Mouse (Mus musculus) megakaryocyte progenitor cell, adult 5-6 weeks (primary cell): ENCODE measurements around the gene Ece1. TPM values are rescaled to one million over a fixed set of nuclear protein-coding genes. Genes with fewer than 3 reads are reported as not detected.
A peak's percentile ranks its signal among the peaks of the same experiment; 100 is the strongest.

Experiments used
- ATAC-seq: replicated peaks from 2 replicates; pipeline ENCODE4 v1.8.0; 2016; ENCODE audit warnings: mild to moderate bottlenecking, moderate TSS enrichment, inconsistent platforms; ENCODE audit not compliant: poor library complexity
- total RNA-seq, 2 experiments: library from RNA; stranded (forward) in 1 of 2; stranded (reverse) in 1 of 2; fragments of 157-497, 149-512 nt in 1 of 2; fragments of 200-1000 nt in 1 of 2; gene quantifications; 2 replicates each; pipeline versions ENCODE4 v1.2.3 to v1.2.4; 2015 to 2017

Ece1 gene
- 6.2 and 7.3 TPM in 2 replicates for total RNA-seq (2015)
- total RNA-seq (2017): 2.9 and 3.2 TPM in 2 replicates

DNA sequence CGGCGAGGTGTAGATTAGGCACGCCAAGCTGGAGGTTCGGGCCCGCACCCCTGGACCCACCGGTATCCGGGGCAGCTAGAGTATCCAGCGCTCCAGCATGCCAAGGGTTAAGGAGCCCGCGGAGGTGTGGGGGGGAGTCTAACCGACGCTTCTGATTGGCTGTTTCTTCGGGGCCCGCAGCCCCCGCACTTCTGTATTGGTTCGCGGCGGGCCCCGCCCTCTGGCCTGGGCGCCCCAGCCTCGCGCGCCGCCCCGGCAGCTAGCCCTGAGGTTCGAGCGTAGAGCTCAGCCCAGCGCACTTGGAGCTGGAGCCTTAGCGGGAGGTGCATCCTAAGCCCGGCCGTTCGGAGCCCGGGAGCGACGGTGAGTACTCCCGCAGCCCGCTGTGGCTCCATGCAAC is at the start of gene Ece1:
TSS of gene Ece1 (plus strand) at position 219 of the 400 bp plus-strand sequence.
- peak; percentile 84 for ATAC-seq

DNA sequence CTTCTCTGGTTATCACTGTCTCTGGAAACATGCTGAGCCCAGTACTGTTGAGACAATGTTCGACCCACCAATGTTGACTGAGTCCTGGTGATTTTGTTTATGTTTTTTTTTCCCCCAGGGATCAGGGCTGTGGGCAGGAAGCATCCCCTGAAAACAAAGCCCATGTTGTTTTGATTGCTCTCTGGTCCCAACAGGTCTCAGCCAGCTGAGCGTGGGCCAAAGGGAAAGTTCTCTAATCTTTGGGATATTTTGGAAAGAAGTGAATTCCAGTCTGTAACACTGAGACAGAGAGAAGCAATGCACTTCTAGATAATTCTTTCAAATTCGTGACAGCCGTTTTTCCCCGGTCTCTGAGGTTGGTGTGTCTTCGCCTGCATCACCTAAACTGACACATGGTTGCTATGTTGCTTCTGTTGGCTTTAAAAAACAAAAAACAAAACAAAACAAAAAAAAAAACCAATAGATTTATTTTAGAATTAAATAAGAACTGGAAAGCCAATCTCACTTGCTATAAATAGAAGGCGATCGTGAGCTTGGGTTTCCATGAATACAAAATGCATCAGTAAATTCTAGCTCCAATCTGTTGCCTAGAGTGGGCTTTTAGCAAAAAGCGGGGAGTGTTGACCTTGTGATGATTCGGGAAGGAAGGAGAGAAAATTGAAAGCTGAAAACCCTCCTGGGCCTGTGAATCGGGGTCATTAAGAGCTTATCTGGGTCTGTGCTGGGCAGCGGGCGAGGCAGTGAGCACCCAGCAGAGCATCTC is 48.9 kb upstream of the Ece1 start:
- no peak for ATAC-seq

DNA sequence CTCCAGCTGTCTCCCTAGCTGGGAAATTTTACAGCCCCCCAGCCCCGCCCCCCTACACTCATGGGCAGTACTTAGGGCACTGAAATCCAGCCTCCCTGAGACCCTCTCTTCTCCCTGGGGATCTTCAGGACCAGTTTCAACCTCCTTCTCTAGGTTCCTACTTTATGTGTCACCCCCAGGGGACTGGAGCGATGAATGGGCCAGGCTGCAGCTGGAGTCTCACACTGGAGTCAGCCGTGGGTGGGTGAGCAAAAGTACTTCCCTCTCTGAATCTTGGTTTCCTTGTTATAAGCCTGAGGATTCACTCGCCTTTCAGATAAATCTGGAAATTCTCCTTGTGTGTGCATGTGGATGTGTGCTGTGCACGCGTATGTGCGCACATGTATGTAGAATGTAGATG is 47.9 kb upstream of the Ece1 start:
- no peak for ATAC-seq

DNA sequence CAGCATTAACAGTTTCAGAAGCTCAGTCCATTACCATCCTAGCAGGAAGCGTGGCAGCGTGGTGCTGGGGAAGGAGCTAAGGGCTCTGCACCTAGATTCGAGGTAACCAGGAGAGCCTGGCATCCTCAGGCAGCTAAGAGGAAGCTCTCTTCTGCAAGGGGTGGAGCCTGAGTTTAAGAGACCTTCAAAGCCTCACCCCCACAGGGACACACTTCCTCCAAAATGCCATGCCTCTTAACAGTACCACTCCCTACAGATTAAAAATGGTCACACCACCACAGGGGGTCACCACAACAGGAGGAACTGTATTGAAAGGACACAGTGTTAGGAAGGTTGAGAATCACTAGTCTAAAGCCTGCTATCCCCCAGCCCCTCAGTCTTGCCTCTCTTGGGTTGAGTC is 46.6 kb upstream of the Ece1 start:
- peak; percentile 50; the same call in 1 of the 2 replicates for ATAC-seq

DNA sequence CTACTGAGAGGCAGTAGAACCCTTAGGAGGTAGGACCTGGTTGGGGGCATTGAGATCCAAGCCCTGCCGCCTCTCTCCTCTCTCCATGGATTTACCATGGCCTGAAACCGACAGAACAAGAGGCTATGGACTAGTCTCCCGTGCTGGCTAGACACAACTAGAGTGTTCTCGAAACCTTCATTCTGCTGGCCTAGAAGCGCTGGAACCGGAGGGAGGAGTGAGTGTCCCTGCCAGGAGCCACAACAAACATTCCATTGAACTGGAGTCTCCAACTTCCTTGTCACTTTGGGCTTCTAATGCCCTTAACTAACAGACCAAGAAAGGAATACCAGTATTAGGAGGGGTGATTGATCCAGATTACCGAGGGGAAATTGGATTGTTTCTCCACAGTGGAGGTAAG is 45.8 kb upstream of the Ece1 start:
- no peak for ATAC-seq

DNA sequence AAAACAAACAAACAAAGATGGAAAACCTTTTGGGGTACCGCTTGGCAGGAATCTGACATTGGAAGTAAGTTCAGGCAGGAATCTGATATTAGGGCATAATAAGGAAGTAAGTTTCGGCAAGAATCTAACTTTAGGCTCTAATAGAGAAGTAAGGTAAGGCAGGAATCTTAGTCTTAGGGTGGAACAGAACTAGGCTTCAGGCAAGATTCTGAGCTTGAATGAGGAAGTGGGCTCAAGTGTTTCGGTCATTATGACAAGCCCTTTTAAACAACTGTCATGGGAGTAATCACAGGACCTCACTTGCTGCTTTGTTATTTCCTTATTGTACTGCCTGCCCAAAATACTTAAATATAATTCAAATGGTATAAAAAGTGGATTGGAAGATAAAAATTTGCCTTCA is 43.7 kb upstream of the Ece1 start:
- no peak for ATAC-seq

DNA sequence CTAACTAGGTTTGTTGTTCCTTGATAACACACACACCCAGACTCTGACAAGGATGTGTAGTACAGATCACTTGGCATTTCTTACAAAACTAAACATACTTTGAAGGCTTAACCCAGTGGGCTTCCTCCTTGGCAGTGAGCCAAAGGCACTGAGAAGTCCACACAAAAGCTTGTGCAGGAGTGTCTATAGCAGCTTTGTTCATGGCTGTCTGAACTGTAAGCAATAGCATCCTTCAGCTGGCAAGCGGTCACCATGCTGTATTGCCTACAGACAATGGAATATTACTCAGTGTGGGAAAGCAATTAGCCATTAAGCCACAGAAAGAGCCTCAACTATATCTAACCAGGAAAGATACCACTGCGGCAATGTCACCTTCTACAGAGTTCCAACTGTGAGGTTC is 42.5 kb upstream of the Ece1 start:
- no peak for ATAC-seq

DNA sequence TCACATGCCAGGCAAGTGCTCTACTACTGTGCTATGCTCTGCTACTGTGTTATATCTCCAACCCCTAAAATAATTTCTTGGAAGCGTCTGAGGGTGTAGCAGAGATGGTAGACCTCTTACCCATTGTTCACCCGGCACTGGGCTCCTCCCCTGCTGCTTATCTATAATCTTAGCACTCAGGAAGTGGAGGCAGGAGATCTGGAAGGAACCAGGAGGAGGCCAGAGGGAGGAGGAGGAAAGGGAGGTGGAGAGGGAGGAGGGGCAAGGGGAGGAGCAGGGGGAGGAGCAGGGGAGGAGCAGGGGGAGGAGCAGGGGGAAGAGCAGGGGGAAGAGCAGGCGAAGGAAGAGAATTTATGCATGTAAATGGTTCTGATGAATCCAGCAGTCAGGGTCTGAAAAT is 41.3 kb upstream of the Ece1 start:
- no peak for ATAC-seq

DNA sequence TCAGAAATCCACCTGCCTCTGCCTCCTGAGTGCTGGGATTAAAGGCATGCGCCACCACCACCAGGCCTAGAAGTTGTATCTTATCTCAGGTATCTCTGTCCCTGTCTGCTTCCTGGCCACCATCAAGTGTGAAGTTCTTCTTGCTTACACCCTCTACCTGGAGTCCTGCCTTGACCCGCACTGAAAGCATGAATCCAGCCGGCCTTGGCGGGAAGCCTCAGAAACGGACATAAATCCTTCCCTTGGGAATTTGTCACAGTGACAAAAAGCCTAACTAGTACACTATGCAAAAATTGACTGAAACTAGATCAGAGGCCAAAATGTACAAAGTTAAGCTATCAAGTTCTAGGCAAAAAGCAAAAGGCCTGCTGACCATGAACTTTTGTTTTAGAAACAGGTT is 39.5 kb upstream of the Ece1 start:
- ATAC-seq: no peak

DNA sequence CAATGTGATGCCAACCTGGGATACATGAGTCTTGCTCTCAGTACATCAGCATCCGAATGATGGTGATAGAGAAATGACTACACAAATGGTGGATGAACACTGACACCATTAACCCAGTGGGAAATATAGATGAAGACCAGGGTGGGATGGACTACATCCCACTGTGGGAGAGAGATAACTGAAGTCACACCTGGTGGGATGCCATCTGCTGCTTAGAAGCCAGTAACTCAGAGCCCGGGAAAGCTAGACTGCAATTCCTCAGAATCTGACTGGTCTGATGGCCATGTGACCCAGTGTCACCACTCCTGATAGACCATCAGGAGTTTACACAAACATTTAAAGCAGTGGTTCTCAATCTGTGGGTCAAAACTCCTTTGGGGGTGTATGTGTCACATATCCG is 38.5 kb upstream of the Ece1 start:
- no peak for ATAC-seq

DNA sequence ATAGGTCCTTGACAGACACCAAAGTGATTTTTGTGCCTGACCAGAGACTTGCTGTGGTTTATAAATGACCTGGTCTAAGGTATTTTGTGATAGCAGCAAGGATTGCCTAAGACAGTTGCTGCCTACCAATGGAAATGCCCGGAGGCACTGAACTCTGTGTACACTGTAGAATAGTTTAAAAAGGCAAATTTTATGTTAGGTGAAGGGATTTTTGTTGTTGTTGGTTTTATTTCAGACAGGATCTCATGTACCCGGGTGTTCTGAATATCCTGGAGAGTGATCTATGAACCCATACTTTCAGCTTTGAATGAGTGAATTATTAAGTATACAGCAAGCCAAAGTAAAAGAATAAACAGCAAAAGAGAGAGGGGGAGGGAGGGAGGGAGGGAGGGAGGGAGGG is 37.2 kb upstream of the Ece1 start:
- no peak for ATAC-seq

DNA sequence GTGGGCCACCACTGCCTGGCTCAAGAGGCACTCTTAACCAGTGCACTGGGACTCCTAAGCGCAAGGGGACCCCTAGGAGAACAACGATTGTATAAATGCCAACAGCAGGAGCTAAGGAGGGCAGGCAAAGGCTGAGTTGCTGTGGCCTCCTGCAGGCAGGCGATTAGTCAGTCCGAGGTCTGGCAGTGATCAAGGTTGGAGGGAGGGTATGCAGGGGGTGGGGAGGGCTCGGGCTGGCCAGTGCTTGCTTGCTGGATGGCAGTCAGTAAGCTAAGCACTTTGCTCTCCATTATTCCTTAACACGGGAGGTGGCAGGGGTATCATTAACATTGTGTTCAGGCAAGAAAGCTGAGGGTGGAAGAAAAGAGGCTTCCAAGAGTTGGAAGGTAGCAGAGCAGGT is 31.7 kb upstream of the Ece1 start:
- ATAC-seq: no peak

DNA sequence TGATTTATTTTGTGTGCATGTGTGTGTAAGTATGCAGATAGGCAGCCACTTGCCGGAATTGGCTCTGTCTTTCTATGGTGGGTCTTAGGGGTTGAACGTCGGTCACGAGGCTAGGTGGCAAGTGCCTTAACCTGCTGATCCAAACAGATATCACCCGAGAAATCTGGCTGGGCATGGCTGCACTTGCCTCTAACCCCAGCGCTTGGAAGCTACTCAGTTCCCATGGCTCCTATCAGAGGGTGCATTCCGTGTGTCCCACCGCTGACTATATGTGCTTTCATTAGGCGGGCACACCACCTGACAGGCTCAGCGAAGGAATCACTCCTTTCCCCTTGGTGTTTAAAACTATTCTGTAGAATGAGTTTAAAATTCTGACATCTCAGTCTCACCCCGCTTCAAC is 30.4 kb upstream of the Ece1 start:
- ATAC-seq: no peak

DNA sequence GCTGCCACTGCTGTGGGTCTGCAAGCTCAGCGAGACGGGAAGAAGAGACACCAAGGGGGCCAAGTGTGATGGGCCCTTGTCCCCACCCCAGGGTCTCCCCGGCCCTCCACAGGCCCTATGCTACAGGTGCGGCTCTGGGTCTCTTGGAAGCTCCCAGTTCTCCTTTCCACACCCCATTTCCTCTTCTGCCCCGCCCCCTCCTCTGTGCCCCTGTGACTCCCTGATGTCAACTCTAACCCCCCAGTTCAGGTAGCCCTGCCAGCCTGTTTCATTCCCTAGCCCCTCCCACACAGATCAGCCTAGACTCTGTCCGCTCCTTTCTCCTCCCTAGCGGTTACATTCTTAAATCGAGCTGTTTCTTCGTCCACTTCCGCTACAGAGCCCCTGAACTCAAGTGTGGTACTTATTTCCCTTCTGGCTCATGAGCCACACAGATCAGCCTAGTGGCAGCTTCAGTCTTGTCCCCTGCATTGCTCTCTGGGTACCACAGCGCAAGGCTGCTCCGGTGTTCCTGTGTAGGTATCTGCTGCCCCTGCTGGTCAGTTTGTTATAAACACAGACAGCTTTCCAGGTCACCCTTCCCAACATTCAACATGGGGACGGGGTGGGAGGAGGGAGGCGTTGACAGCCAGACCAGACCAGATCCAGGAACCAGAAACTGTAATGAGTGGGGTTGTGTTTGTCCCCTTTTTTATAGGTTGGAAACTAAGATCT is 26.3 kb upstream of the Ece1 start:
- peak; percentile 95 for ATAC-seq

DNA sequence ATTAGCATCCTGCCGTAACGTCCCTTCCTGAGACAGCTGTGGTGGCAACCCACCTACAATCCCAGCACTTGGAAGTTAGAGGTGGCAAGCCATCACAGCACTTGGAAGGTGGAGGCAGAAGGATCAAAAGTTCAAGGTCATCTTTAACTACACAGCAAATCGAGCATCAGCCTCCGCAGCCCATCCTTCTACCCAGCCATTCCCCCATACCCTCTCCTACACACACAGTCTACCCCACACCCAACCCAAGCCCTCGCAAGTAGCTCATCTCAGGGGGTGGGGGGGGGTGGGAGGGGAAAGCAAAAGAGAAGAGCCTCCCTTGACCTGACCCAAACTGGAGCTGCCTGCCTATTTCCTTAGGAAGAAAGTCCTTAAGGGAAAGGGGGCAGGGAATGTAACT is 25.3 kb upstream of the Ece1 start:
- no peak for ATAC-seq

DNA sequence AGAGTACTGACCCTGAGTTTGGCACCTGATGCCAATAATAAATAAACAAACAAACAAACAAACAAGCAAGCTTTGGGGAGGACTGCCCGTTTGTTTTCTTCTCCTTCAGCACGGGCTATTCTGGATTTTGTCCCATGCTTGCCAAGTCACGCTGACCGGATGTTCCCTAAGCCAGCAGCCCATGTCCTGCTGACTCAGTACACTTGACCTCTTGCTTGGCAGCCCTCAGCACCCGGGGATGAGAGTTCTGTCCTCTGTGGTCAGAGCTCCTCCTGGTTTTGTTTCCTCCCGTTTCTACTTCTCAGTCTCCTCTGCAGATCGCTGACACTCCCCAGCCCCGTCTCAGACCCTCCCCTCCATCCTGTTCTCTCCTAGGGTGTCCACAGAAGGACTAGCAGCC is 24.2 kb upstream of the Ece1 start:
- no peak for ATAC-seq

DNA sequence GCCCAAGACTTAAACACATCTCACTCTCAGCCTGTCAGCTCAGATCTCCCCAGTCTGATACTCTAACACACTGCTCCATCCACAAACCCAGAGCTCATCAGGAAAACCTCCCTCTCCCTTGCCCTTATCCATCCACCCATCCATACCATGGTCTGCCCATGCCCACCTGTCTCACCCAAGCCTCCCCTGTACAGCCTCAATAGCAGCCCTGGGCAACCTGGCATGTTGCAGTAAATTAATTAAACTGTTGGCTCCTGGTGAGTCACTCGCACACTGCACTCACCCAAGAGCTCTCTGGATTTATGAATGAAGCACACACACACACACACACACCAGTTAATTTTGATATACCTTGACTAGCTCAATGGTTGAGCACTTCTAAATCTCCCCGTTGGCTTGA is 23.2 kb upstream of the Ece1 start:
- no peak for ATAC-seq

DNA sequence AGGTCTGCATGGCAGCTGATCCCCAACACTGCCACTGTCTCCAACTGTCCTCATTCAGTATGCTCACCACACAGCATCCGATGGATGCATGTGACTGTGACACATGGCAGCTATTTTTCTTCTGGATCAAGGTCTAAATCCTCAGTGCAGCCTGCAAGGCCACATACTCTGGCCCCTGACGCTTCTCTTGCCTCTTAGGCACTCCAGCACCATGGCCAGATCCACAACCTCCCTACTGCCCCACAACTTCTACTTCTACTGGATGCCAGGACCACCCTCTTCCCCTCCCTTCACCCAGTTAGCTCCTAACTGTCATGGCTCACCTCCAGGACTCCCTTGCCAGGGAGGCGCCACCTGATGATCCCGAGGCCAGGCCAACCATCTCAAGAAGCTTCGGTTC is 22.6 kb upstream of the Ece1 start:
- ATAC-seq: no peak

DNA sequence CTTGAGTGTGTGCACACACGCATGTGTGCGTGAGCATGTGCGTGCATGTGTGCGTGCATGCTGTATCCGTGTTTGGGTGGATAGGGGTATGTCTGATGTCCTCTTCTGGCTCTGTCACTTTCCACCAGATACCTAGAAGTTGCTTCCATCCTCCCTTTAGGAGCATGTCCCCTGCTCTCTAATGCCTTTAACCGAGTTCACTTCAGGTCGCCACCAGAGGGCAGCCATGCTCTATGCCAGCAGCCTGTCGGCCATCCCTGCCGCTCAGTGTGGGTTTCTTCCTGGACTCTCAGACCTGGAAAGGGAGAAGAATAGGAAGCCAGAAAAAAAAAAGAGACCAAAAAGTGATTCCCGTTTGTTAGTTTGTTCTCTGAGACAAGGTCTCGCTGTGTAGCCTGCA is 17.4 kb upstream of the Ece1 start:
- peak; percentile 83 for ATAC-seq

DNA sequence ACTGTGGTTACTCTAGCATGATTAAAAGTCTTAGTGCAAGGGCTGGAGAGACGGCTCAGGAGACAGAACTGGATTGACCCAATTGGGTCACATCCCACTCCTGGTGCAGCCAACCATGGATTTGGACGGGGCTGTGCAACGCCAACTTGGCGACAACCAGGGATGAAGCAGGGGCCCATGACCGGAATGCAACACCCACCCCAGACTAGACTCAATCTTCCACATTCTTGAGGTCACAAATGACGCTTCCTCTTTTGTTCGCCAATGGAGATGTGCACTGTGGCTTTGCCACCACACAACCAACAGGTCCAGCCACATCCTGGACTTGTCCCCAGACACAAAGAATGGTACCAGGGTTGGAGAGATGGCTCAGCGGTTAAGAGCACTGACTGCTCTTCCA is 14.4 kb upstream of the Ece1 start:
- ATAC-seq: peak; percentile 77

DNA sequence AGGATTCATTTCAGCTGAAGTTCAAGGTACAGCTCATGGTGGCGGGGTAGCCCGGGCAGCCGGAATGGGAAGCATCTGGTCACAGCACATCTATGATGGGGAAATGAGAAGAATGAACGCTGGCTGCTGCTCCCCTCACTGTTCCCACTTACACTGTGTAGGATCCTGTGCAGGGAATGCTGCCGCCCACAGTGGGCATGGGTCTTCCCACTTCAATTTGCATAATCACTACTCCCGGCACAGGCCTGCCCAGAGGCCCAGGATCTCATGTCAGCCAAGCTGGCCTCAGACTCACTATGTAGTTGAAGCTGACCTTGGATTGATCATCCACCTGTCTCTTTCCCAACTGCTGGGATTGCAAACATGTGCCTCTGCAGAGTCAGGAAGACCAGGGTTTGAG is 11.9 kb upstream of the Ece1 start:
- ATAC-seq: no peak

DNA sequence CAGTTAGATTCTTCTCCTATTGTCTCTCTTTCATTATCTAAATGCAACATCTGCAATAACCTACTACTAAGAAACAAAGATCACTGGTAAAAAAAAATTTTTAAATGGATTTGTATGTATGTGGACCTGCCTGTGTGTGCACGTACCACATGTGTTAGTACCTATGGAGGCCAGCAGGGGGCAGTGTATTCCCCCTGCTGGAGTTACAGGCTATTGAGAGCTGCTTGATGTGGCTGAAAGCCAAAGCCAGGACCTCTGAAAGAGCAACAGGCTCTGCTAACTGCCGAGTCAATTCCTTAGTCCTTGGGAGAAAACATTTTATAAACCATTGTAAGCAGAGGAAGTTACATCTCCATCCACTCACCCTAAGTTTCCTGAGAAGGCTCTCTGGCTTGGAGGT is 10.6 kb upstream of the Ece1 start:
- ATAC-seq: peak; percentile 53; the same call in 1 of the 2 replicates

DNA sequence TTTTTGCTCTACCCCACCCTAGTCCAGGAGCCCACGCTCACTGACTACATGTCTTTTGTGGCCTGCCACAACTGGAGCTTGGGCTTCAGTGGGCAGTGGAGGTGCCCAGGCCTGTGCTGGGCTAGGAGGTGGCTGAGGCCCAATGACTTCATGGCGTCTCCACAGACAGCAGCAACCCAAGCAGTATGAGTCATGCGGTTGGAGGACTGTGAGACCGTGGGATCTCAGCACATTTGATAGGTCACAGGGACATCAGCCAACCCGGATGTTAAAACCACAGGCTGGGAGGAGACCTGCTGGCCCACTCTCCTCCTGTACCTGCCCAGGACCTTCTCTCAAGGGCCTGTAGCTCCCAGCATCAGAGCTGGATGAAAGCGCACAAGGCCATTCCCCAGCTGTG is 8.2 kb upstream of the Ece1 start:
- ATAC-seq: peak; percentile 74
